Mouse (Mus musculus): Measurements from ENCODE around the gene Lca5l.

Lca5l gene

GRCm38 (mm10) chr16:96112769-96113168 is 79.3 kb downstream of the Lca5l start:
- peak; percentile 57 to 61 for DNase-seq

DNA sequence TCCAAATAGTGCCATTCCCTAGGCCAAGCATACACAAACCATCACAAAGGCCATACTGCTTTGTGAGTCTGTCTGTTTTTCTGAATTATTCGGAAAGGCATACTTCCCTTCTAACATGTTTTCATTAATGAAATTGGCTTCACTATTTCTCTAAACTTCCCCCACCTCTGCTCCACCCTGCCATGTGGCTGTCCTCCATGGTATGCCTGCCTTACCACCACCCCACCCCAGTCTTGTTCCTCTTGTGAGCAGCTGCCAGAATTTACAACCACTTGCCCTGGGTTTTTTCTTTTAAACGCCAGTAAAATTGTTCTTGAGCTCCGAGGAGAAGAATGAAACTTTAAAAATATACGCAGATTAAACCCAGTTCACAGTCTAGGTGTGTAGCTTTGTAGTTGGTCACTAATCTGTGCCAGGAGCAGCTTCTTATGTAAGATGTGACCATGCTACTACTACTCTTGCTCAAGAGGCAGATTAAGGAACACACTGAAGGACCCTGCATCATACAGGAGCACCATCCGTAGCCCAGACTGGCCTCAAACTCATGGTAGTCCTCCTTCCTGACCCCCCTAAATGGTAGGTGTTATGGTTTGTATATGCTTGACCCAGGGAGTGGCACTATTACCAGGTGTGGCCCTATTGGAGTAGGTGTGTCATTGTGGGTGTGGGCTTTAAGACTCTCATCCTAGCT is 81.3 kb downstream of the Lca5l start:
- DNase-seq: peak; percentile 52 to 65

DNA sequence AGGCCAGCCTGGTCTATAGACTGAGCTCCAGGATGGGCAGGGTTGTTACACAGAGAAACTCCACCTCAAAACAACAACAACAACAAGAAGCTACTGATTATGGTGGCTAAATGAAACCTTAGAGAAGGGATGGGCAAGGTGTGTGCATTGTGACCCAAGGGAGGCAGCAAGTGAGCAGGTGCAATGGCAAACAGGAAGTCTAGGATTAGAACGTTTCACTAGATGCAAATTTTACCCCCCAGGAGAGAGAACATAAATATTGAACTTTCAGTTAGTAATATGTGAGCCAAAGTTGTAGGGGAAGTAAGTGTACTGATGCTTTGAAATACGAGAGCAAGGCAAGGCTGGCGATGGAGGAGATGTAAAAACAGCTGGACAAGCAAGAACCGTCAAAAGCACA is 82.4 kb downstream of the Lca5l start:
- peak; percentile 59 to 63 for DNase-seq
